Mouse (Mus musculus): Measurements from ENCODE around the gene Nostrin.
A peak's percentile ranks its signal among the peaks of the same experiment; 100 is the strongest.

Gene Nostrin

GRCm38 (mm10) chr2:69135661-69136576 lies at the start of gene Nostrin:
Gene Nostrin (plus strand): TSS chr2:69135800.
- no peak for DNase-seq (ENCODE audit: low read depth, low spot score)

- DNase-seq (ENCODE audit: low read depth, low spot score) = no peak
Measured at GRCm38 (mm10) chr2:69086505-69087260, 48.9 kb upstream of the Nostrin start.

GRCm38 (mm10) chr2:69095836-69096235 lies 39.8 kb upstream of the Nostrin start:
- DNase-seq (ENCODE audit: low read depth, low spot score) = no peak

GRCm38 (mm10) chr2:69096821-69097220 lies 38.8 kb upstream of the Nostrin start:
- DNase-seq (ENCODE audit: low read depth, low spot score) = no peak

- no peak for DNase-seq (ENCODE audit: low read depth, low spot score)
Measured at GRCm38 (mm10) chr2:69097526-69097925, 38.1 kb upstream of the Nostrin start.

GRCm38 (mm10) chr2:69098701-69099100 lies 36.9 kb upstream of the Nostrin start:
- no peak for DNase-seq (ENCODE audit: low read depth, low spot score)

GRCm38 (mm10) chr2:69099147-69099546 lies 36.5 kb upstream of the Nostrin start:
- DNase-seq (ENCODE audit: low read depth, low spot score) = no peak

GRCm38 (mm10) chr2:69100706-69101105 lies 34.9 kb upstream of the Nostrin start:
- peak; percentile 74 for DNase-seq (ENCODE audit: low read depth, low spot score)

GRCm38 (mm10) chr2:69103526-69103925 lies 32.1 kb upstream of the Nostrin start:
- no peak for DNase-seq (ENCODE audit: low read depth, low spot score)

GRCm38 (mm10) chr2:69104511-69105145 lies 31.0 kb upstream of the Nostrin start:
- no peak for DNase-seq (ENCODE audit: low read depth, low spot score)

- no peak for DNase-seq (ENCODE audit: low read depth, low spot score)
Measured at GRCm38 (mm10) chr2:69109246-69109645, 26.4 kb upstream of the Nostrin start.

GRCm38 (mm10) chr2:69109710-69110109 lies 25.9 kb upstream of the Nostrin start:
- no peak for DNase-seq (ENCODE audit: low read depth, low spot score)

- DNase-seq (ENCODE audit: low read depth, low spot score) = no peak
Measured at GRCm38 (mm10) chr2:69112609-69113008, 23.0 kb upstream of the Nostrin start.

GRCm38 (mm10) chr2:69113829-69114547 lies 21.6 kb upstream of the Nostrin start:
- no peak for DNase-seq (ENCODE audit: low read depth, low spot score)

GRCm38 (mm10) chr2:69115921-69116320 lies 19.7 kb upstream of the Nostrin start:
- no peak for DNase-seq (ENCODE audit: low read depth, low spot score)

GRCm38 (mm10) chr2:69116767-69117166 lies 18.8 kb upstream of the Nostrin start:
- no peak for DNase-seq (ENCODE audit: low read depth, low spot score)

GRCm38 (mm10) chr2:69118994-69119393 lies 16.6 kb upstream of the Nostrin start:
- no peak for DNase-seq (ENCODE audit: low read depth, low spot score)

- no peak for DNase-seq (ENCODE audit: low read depth, low spot score)
Measured at GRCm38 (mm10) chr2:69119718-69120117, 15.9 kb upstream of the Nostrin start.

- peak; percentile 64 for DNase-seq (ENCODE audit: low read depth, low spot score)
Measured at GRCm38 (mm10) chr2:69121681-69122080, 13.9 kb upstream of the Nostrin start.

- no peak for DNase-seq (ENCODE audit: low read depth, low spot score)
Measured at GRCm38 (mm10) chr2:69125425-69125824, 10.2 kb upstream of the Nostrin start.

GRCm38 (mm10) chr2:69128321-69128720 lies 7.3 kb upstream of the Nostrin start:
- peak; percentile 10 for DNase-seq (ENCODE audit: low read depth, low spot score)

Data from 3T3-L1 (cell line).